Mouse (Mus musculus) cerebellum, postnatal 10 days (tissue): ENCODE measurements around the gene Mog.
A peak's percentile ranks its signal among the peaks of the same experiment; 100 is the strongest.
"Not testable (repeated sequence)": the region's sequence is repeated elsewhere in the genome, so short reads cannot be mapped to it uniquely, and the experiment has no call there.

Experiments
- DNase-seq, 2 experiments: peaks; one replicate each; pipeline ENCODE4 v3.0.0; 2021; ENCODE audit warnings: mixed read lengths in 2 of 2

Gene Mog

GRCm38 (mm10) chr17:37044651-37045244 lies 21.6 kb upstream of the Mog start:
- no peak for DNase-seq

- DNase-seq, result no peak
Observed at GRCm38 (mm10) chr17:37039127-37039894, 16.1 kb upstream of the Mog start.

- DNase-seq, result no peak
Observed at GRCm38 (mm10) chr17:37029162-37029561, 6.0 kb upstream of the Mog start.

- DNase-seq, result peak; percentile 98
Observed at GRCm38 (mm10) chr17:37028683-37029120, 5.5 kb upstream of the Mog start.

GRCm38 (mm10) chr17:37028212-37028611 lies 5.0 kb upstream of the Mog start:
- DNase-seq, result no peak

- no peak for DNase-seq
Observed at GRCm38 (mm10) chr17:37027486-37027885, 4.3 kb upstream of the Mog start.

- no peak for DNase-seq
Observed at GRCm38 (mm10) chr17:37026425-37026824, 3.2 kb upstream of the Mog start.

GRCm38 (mm10) chr17:37019242-37019641 lies 4.0 kb downstream of the Mog start:
- DNase-seq, result not testable (repeated sequence)

GRCm38 (mm10) chr17:37018328-37018727 lies 4.9 kb downstream of the Mog start:
- DNase-seq, result no peak

- DNase-seq, result no peak
Observed at GRCm38 (mm10) chr17:37016333-37016732, 6.9 kb downstream of the Mog start.

GRCm38 (mm10) chr17:37012141-37012540 lies 11.1 kb downstream of the Mog start:
- DNase-seq, result no peak

- DNase-seq, result no peak
Observed at GRCm38 (mm10) chr17:37011719-37012118, 11.5 kb downstream of the Mog start.

GRCm38 (mm10) chr17:37009460-37010042 lies 13.6 kb downstream of the Mog start:
- DNase-seq, result no peak

- no peak for DNase-seq
Observed at GRCm38 (mm10) chr17:37008161-37008560, 15.0 kb downstream of the Mog start.

GRCm38 (mm10) chr17:37003366-37003765 lies 19.8 kb downstream of the Mog start:
- no peak for DNase-seq

- peak; percentile 86 to 89 for DNase-seq
Observed at GRCm38 (mm10) chr17:37002364-37003330, 20.6 kb downstream of the Mog start.

- no peak for DNase-seq
Observed at GRCm38 (mm10) chr17:37000863-37001262, 22.3 kb downstream of the Mog start, which contains the start of gene Zfp57. Zfp57 (plus strand) TSS chr17:37001163.

GRCm38 (mm10) chr17:36998477-36998876 lies 24.7 kb downstream of the Mog start:
- DNase-seq, result no peak

GRCm38 (mm10) chr17:36997033-36997735 lies 26.0 kb downstream of the Mog start:
- DNase-seq, result peak; percentile 94 to 96

- DNase-seq, result no peak
Observed at GRCm38 (mm10) chr17:36995448-36995847, 27.8 kb downstream of the Mog start.

- no peak for DNase-seq
Observed at GRCm38 (mm10) chr17:36994528-36994927, 28.7 kb downstream of the Mog start.

GRCm38 (mm10) chr17:36993770-36994325 lies 29.4 kb downstream of the Mog start:
- no peak for DNase-seq
